Mouse (Mus musculus) spleen, adult 2 months (tissue): Measurements from ENCODE around the gene Gabrr1.

Experiments used
- CTCF ChIP-seq: fragments of 200-500 bp; IDR thresholded peaks from 2 replicates; pipeline ENCODE4 v1.5.1; 2011; ENCODE audit warnings: mild to moderate bottlenecking, inconsistent platforms; ENCODE audit not compliant: insufficient read depth, insufficient read length, insufficient replicate concordance; ENCODE audit errors: extremely low read depth
- POLR2A ChIP-seq: fragments of 200-500 bp; IDR thresholded peaks from 2 replicates; pipeline ENCODE4 v1.6.1; 2011; ENCODE audit warnings: low read depth, low read length, inconsistent platforms

DNA sequence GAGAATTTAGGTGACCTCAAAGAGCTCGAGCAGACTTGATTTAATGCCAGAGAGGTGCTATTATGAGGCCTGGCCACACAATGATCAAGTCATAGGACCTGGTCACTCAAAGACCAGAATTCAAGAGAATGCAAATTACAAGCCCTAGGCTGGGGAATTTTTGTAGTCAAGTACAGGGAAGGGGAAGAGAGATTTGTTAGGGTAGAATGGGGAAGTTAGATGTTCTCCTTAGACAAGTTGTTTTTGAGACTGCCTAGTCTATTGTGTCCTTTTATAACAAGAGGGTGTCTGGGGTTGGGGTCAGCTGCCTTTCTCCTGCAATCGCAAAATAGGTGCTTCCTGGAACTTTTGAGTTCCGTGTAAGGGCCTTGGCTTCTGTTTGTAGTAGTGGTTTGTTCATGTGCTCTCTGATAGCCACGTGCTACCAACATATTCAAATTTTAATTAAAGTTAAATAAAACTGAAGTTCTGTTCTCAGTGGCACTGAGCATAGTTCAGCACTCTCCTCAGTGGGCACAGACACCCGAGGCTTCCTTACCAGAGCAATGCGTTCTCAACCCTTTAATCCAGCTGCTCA, 33.1 kb upstream of the Gabrr1 start:
- TF ChIP-seq CTCF (no peak), POLR2A (no peak)
